Comparison of ENCODE assay signal across 8 mouse cellular contexts in genomic region chr6:28261307-28262197, GRCm38 (mm10).
DNase-seq lines count a peak whose midpoint lies in the region; ATAC-seq and TF ChIP-seq lines count a peak whose summit lies in the region.

No protein-coding gene starts in this region.

- WGBS in forebrain, embryonic 13.5 days: under 1% methylated on average over 74 of the region's 131 CpGs
- under 1% methylated on average over 102 of the region's 131 CpGs for WGBS in neural tube, embryonic 15.5 days

- peak overlapping the region; percentile 85 for H3K4me3 ChIP-seq in E14TG2a.4 (replicated peaks; ENCODE audit: low read length)
- peak overlapping the region; percentile 88 for H3K4me3 ChIP-seq in forebrain, embryonic 13.5 days
- peak overlapping the region; percentile 97 for H3K4me3 ChIP-seq in neural tube, embryonic 15.5 days (replicated peaks)

- H3K9me3 ChIP-seq in E14TG2a.4 (ENCODE audit: low read length): no peaks in the 10 kb centered on the region
- H3K9me3 ChIP-seq in forebrain, embryonic 13.5 days (replicated peaks): no peaks in the 10 kb centered on the region
- H3K9me3 ChIP-seq in neural tube, embryonic 15.5 days (replicated peaks): no peaks in the 10 kb centered on the region

- peak overlapping the region; percentile 80 for H3K9ac ChIP-seq in forebrain, embryonic 13.5 days
- peak overlapping the region; percentile 76 for H3K9ac ChIP-seq in neural tube, embryonic 15.5 days (replicated peaks)

- peaks cover 40% of the 10 kb centered on the region for H3K27me3 ChIP-seq in E14TG2a.4 (ENCODE audit: insufficient read depth, low read length)
- peaks cover 9% of the 10 kb centered on the region; the same call in 1 of the 2 replicates for H3K27me3 ChIP-seq in forebrain, embryonic 13.5 days
- H3K27me3 ChIP-seq in neural tube, embryonic 15.5 days (replicated peaks): 0 out of 2 replicates have a peak, but pooled peaks cover 3% of the 10 kb centered on the region

- TF ChIP-seq CTCF in E14TG2a.4 (conservative IDR thresholded peaks at IDR 0.05; ENCODE audit: low read length): no peak

- peak; percentile 81 for DNase-seq in c-Kit-positive CD71-positive TER-119-positive erythroid progenitor cells, embryonic 14.5 days (ENCODE audit: low spot score)
- DNase-seq in heart, postnatal 14 days: peak; percentile 91 to 94
- DNase-seq in layer of hippocampus, adult 11-12 months (ENCODE audit: low spot score): peak; percentile 89
- DNase-seq in lung, adult 18-20 months: peak; percentile 93 to 95
- DNase-seq in testis, postnatal 14 days (ENCODE audit: low spot score): peak; percentile 93

- no peaks in the 10 kb centered on the region for H3K36me3 ChIP-seq in E14TG2a.4 (ENCODE audit: insufficient read depth, low read length)
- peaks cover 7% of the 10 kb centered on the region; the same call in 1 of the 2 replicates for H3K36me3 ChIP-seq in forebrain, embryonic 13.5 days (ENCODE audit: poor library complexity, severe bottlenecking)
- peaks cover 4% of the 10 kb centered on the region; the same call in 1 of the 2 replicates for H3K36me3 ChIP-seq in neural tube, embryonic 15.5 days

- H3K4me1 ChIP-seq in E14TG2a.4 (replicated peaks; ENCODE audit: low read depth, low read length): peaks cover 14% of the 10 kb centered on the region; the same call in 1 of the 2 replicates
- H3K4me1 ChIP-seq in forebrain, embryonic 13.5 days: peaks cover 14% of the 10 kb centered on the region
- peaks cover 11% of the 10 kb centered on the region for H3K4me1 ChIP-seq in neural tube, embryonic 15.5 days

- ATAC-seq in forebrain, embryonic 13.5 days: peak; percentile 95
- peak; percentile 97 for ATAC-seq in neural tube, embryonic 15.5 days (ENCODE audit: low FRiP score)

- H3K4me2 ChIP-seq in forebrain, embryonic 13.5 days: peak overlapping the region; percentile 97
- peak overlapping the region; percentile 70 for H3K4me2 ChIP-seq in neural tube, embryonic 15.5 days

- peak overlapping the region; percentile 76 for H3K27ac ChIP-seq in forebrain, embryonic 13.5 days
- H3K27ac ChIP-seq in neural tube, embryonic 15.5 days (replicated peaks): peak overlapping the region; percentile 88

- intact Hi-C loops in heart, postnatal 14 days (cut with DNase I): loop anchor here (5.0 kb wide), 4 partner anchors 146 to 216 kb away; partner anchors contain the start of genes Arf5 and Snd1

Comparison
In these comparisons a context has a peak if more than half of its experiments do, and no peak if none do; other contexts are left out.
1. Peak in every context shown above with its lines: DNase-seq, ATAC-seq, H3K4me3 ChIP-seq and H3K27ac ChIP-seq.